8 mouse cellular contexts compared by ENCODE assay signal in genomic region chr6:72345633-72346032, GRCm38 (mm10). TPM values are rescaled to one million over a fixed set of nuclear protein-coding genes. Genes with fewer than 3 reads are reported as not detected.
DNase-seq lines count a peak whose midpoint lies in the region; ATAC-seq and TF ChIP-seq lines count a peak whose summit lies in the region.

No protein-coding gene starts in this region.

- no peaks in the 10 kb centered on the region for H3K9me3 ChIP-seq in lung, embryonic 15.5 days
- H3K9me3 ChIP-seq in lung, postnatal 0 days (ENCODE audit: low read length): no peaks in the 10 kb centered on the region
- H3K9me3 ChIP-seq in limb, embryonic 11.5 days (ENCODE audit: control insufficient read depth, low read length): no peaks in the 10 kb centered on the region
- H3K9me3 ChIP-seq in neural tube, embryonic 15.5 days (replicated peaks): no peaks in the 10 kb centered on the region

- ATAC-seq in lung, embryonic 15.5 days (ENCODE audit: borderline replicate concordance, extremely low read depth, low FRiP score, low TSS enrichment): no peak
- no peak for ATAC-seq in lung, postnatal 0 days
- ATAC-seq in erythroid progenitor cell, adult 5-6 weeks (replicated peaks; ENCODE audit: low FRiP score, poor library complexity, severe bottlenecking): peak; percentile 39
- ATAC-seq in limb, embryonic 11.5 days (ENCODE audit: insufficient number of reproducible peaks, low FRiP score, low TSS enrichment, low read depth): no peak
- ATAC-seq in neural tube, embryonic 15.5 days (ENCODE audit: low FRiP score): no peak

- no peak overlapping the region for H3K27ac ChIP-seq in lung, embryonic 15.5 days
- no peak overlapping the region for H3K27ac ChIP-seq in lung, postnatal 0 days (ENCODE audit: low read length)
- no peak overlapping the region for H3K27ac ChIP-seq in limb, embryonic 11.5 days (replicated peaks; ENCODE audit: low read depth, low read length)
- peak overlapping the region; percentile 78; the same call in 1 of the 2 replicates for H3K27ac ChIP-seq in neural tube, embryonic 15.5 days (replicated peaks)

- 46% methylated on average over 6 of the region's 6 CpGs for WGBS in lung, embryonic 15.5 days
- WGBS in lung, postnatal 0 days: 46% methylated on average over 6 of the region's 6 CpGs
- WGBS in limb, embryonic 11.5 days: 55% methylated on average over 6 of the region's 6 CpGs
- WGBS in neural tube, embryonic 15.5 days: 53% methylated on average over 6 of the region's 6 CpGs

- peaks cover 22% of the 10 kb centered on the region for H3K36me3 ChIP-seq in lung, embryonic 15.5 days
- H3K36me3 ChIP-seq in lung, postnatal 0 days (ENCODE audit: insufficient read depth, low read length): no peaks in the 10 kb centered on the region
- peaks cover 6% of the 10 kb centered on the region for H3K36me3 ChIP-seq in limb, embryonic 11.5 days (ENCODE audit: control insufficient read depth, insufficient read depth, low read length)
- peaks cover 22% of the 10 kb centered on the region for H3K36me3 ChIP-seq in neural tube, embryonic 15.5 days

- H3K9ac ChIP-seq in lung, embryonic 15.5 days: no peak overlapping the region
- H3K9ac ChIP-seq in lung, postnatal 0 days (replicated peaks; ENCODE audit: low read depth): no peak overlapping the region
- no peak overlapping the region for H3K9ac ChIP-seq in limb, embryonic 11.5 days (ENCODE audit: low read length)
- H3K9ac ChIP-seq in neural tube, embryonic 15.5 days (replicated peaks): no peak overlapping the region; the same call in 1 of the 2 replicates

- intact Hi-C loops in gastrocnemius, postnatal 14 days (cut with DNase I; ENCODE audit: low total_unique reads): no loop called here
- intact Hi-C loops in left cerebral cortex, postnatal 25 days (cut with DNase I): no loop called here

- no peaks in the 10 kb centered on the region for H3K27me3 ChIP-seq in lung, embryonic 15.5 days
- no peaks in the 10 kb centered on the region for H3K27me3 ChIP-seq in lung, postnatal 0 days (replicated peaks; ENCODE audit: insufficient read depth, low read length)
- H3K27me3 ChIP-seq in limb, embryonic 11.5 days (ENCODE audit: control insufficient read depth, insufficient read depth, low read length): no peaks in the 10 kb centered on the region
- no peaks in the 10 kb centered on the region for H3K27me3 ChIP-seq in neural tube, embryonic 15.5 days (replicated peaks)

- no peak for DNase-seq in lung, postnatal 0 days (ENCODE audit: low spot score)
- no peak for DNase-seq in limb, embryonic 11.5 days (ENCODE audit: low spot score)
- no peak for DNase-seq in gastrocnemius, postnatal 14 days
- DNase-seq in cerebellum, adult 11 months: no peak
- DNase-seq in left cerebral cortex, postnatal 25 days (ENCODE audit: low spot score in 2 of 2): no peak

- no peak for TF ChIP-seq EP300 in lung, postnatal 0 days (IDR thresholded peaks at IDR 0.05)

- H3K4me1 ChIP-seq in lung, embryonic 15.5 days: peaks cover 49% of the 10 kb centered on the region
- peaks cover 10% of the 10 kb centered on the region; the same call in 1 of the 2 replicates for H3K4me1 ChIP-seq in lung, postnatal 0 days (ENCODE audit: insufficient read depth, low read depth, low read length)
- peaks cover 9% of the 10 kb centered on the region; the same call in 1 of the 2 replicates for H3K4me1 ChIP-seq in limb, embryonic 11.5 days (ENCODE audit: control insufficient read depth, insufficient read depth, low read length)
- peaks cover 47% of the 10 kb centered on the region for H3K4me1 ChIP-seq in neural tube, embryonic 15.5 days

- TF ChIP-seq CTCF in lung, postnatal 0 days (IDR thresholded peaks at IDR 0.05): no peak

- peak overlapping the region; percentile 97; the same call in 1 of the 2 replicates for H3K4me3 ChIP-seq in lung, embryonic 15.5 days
- no peak overlapping the region for H3K4me3 ChIP-seq in lung, postnatal 0 days (ENCODE audit: low read depth, low read length)
- no peak overlapping the region for H3K4me3 ChIP-seq in limb, embryonic 11.5 days (ENCODE audit: low read depth, low read length)
- peak overlapping the region; percentile 95 for H3K4me3 ChIP-seq in neural tube, embryonic 15.5 days (replicated peaks)

- peak overlapping the region; percentile 83 for H3K4me2 ChIP-seq in lung, embryonic 15.5 days
- no peak overlapping the region; the same call in 1 of the 2 replicates for H3K4me2 ChIP-seq in lung, postnatal 0 days (replicated peaks; ENCODE audit: low read depth, low read length)
- H3K4me2 ChIP-seq in limb, embryonic 11.5 days (ENCODE audit: low read depth, severe bottlenecking): peak overlapping the region; percentile 91; the same call in 1 of the 2 replicates
- H3K4me2 ChIP-seq in neural tube, embryonic 15.5 days: peak overlapping the region; percentile 77

RNA-seq across cellular contexts. Expression of gene Usp39, which starts 0.6 kb away (rescaled TPM):
- polyA plus RNA-seq in lung, embryonic 15.5 days (2015; fragmentation: Nextera tagmentation; extraction: Ambion mirVana): 45.1 and 49.6 TPM in 2 replicates
- 26.1 and 27.4 TPM in 2 replicates for polyA plus RNA-seq in lung, postnatal 0 days (2015; fragmentation: Nextera tagmentation; extraction: Ambion mirVana)
- 62.9 and 90.1 TPM in 2 replicates for total RNA-seq in erythroid progenitor cell, adult 5-6 weeks (2015; ENCODE audit: low replicate concordance)
- total RNA-seq in erythroid progenitor cell, adult 5-6 weeks (2017; ENCODE audit: low replicate concordance): 63.4 and 92.7 TPM in 2 replicates
- polyA plus RNA-seq in limb, embryonic 11.5 days (2014; fragmentation: Nextera tagmentation; extraction: Ambion mirVana): 98.7 and 101 TPM in 2 replicates
- 36.7 and 39.2 TPM in 2 replicates for polyA plus RNA-seq in neural tube, embryonic 15.5 days (2015; fragmentation: Nextera tagmentation; extraction: Ambion mirVana)
- 10 to 100 TPM; 16.7 to 17.2 TPM for total RNA-seq in gastrocnemius, postnatal 14 days (2021)
- total RNA-seq in left cerebral cortex, postnatal 25 days (2021): 10 to 100 TPM; 32.3 to 34.8 TPM

RNA-seq across cellular contexts. Expression of gene 0610030E20Rik, which starts 1.5 kb away (rescaled TPM):
- polyA plus RNA-seq in lung, embryonic 15.5 days (2015; fragmentation: Nextera tagmentation; extraction: Ambion mirVana): 27.4 and 28.2 TPM in 2 replicates
- polyA plus RNA-seq in lung, postnatal 0 days (2015; fragmentation: Nextera tagmentation; extraction: Ambion mirVana): 23.0 and 24.2 TPM in 2 replicates
- total RNA-seq in erythroid progenitor cell, adult 5-6 weeks (2015; ENCODE audit: low replicate concordance): 23.4 and 33.1 TPM in 2 replicates
- total RNA-seq in erythroid progenitor cell, adult 5-6 weeks (2017; ENCODE audit: low replicate concordance): 21.6 and 29.3 TPM in 2 replicates
- 20.2 and 20.6 TPM in 2 replicates for polyA plus RNA-seq in limb, embryonic 11.5 days (2014; fragmentation: Nextera tagmentation; extraction: Ambion mirVana)
- polyA plus RNA-seq in neural tube, embryonic 15.5 days (2015; fragmentation: Nextera tagmentation; extraction: Ambion mirVana): 15.4 and 19.2 TPM in 2 replicates
- 10 to 100 TPM; 11.4 TPM for total RNA-seq in gastrocnemius, postnatal 14 days (2021)
- 10 to 100 TPM; 15.1 to 16.9 TPM for total RNA-seq in left cerebral cortex, postnatal 25 days (2021)

RNA-seq across cellular contexts. Expression of gene Tmem150a, which starts 9.6 kb away (rescaled TPM):
- polyA plus RNA-seq in lung, embryonic 15.5 days (2015; fragmentation: Nextera tagmentation; extraction: Ambion mirVana): 12.1 and 12.2 TPM in 2 replicates
- 17.6 and 25.7 TPM in 2 replicates for polyA plus RNA-seq in lung, postnatal 0 days (2015; fragmentation: Nextera tagmentation; extraction: Ambion mirVana)
- 3.2 and 11.7 TPM in 2 replicates for total RNA-seq in erythroid progenitor cell, adult 5-6 weeks (2015; ENCODE audit: low replicate concordance)
- total RNA-seq in erythroid progenitor cell, adult 5-6 weeks (2017; ENCODE audit: low replicate concordance): 0.61 TPM in 1 of 2 replicates, not detected in the other
- polyA plus RNA-seq in limb, embryonic 11.5 days (2014; fragmentation: Nextera tagmentation; extraction: Ambion mirVana): 10.7 and 10.8 TPM in 2 replicates
- polyA plus RNA-seq in neural tube, embryonic 15.5 days (2015; fragmentation: Nextera tagmentation; extraction: Ambion mirVana): 21.2 and 21.5 TPM in 2 replicates
- 10 to 100 TPM in 1 of 2 experiments, 1 to 10 TPM in 1; 9.1 to 12.5 TPM for total RNA-seq in gastrocnemius, postnatal 14 days (2021)
- total RNA-seq in left cerebral cortex, postnatal 25 days (2021): 1 to 10 TPM; 7.9 to 8.7 TPM

RNA-seq across cellular contexts. Expression of gene Rnf181, which starts 21.1 kb away (rescaled TPM):
- polyA plus RNA-seq in lung, embryonic 15.5 days (2015; fragmentation: Nextera tagmentation; extraction: Ambion mirVana): 130 and 137 TPM in 2 replicates
- polyA plus RNA-seq in lung, postnatal 0 days (2015; fragmentation: Nextera tagmentation; extraction: Ambion mirVana): 202 and 208 TPM in 2 replicates
- total RNA-seq in erythroid progenitor cell, adult 5-6 weeks (2015; ENCODE audit: low replicate concordance): 68.5 and 96.0 TPM in 2 replicates
- total RNA-seq in erythroid progenitor cell, adult 5-6 weeks (2017; ENCODE audit: low replicate concordance): 56.4 and 69.8 TPM in 2 replicates
- 92.1 and 96.0 TPM in 2 replicates for polyA plus RNA-seq in limb, embryonic 11.5 days (2014; fragmentation: Nextera tagmentation; extraction: Ambion mirVana)
- 145 and 147 TPM in 2 replicates for polyA plus RNA-seq in neural tube, embryonic 15.5 days (2015; fragmentation: Nextera tagmentation; extraction: Ambion mirVana)
- total RNA-seq in gastrocnemius, postnatal 14 days (2021): 10 to 100 TPM; 31.2 to 31.7 TPM
- 10 to 100 TPM; 69.9 to 71.1 TPM for total RNA-seq in left cerebral cortex, postnatal 25 days (2021)

RNA-seq across cellular contexts. Expression of gene Vamp5, which starts 34.6 kb away (rescaled TPM):
- 34.5 and 37.5 TPM in 2 replicates for polyA plus RNA-seq in lung, embryonic 15.5 days (2015; fragmentation: Nextera tagmentation; extraction: Ambion mirVana)
- polyA plus RNA-seq in lung, postnatal 0 days (2015; fragmentation: Nextera tagmentation; extraction: Ambion mirVana): 80.5 and 83.3 TPM in 2 replicates
- total RNA-seq in erythroid progenitor cell, adult 5-6 weeks (2015; ENCODE audit: low replicate concordance): 85.1 and 98.0 TPM in 2 replicates
- total RNA-seq in erythroid progenitor cell, adult 5-6 weeks (2017; ENCODE audit: low replicate concordance): 23.8 and 24.3 TPM in 2 replicates
- polyA plus RNA-seq in limb, embryonic 11.5 days (2014; fragmentation: Nextera tagmentation; extraction: Ambion mirVana): 15.2 and 17.0 TPM in 2 replicates
- polyA plus RNA-seq in neural tube, embryonic 15.5 days (2015; fragmentation: Nextera tagmentation; extraction: Ambion mirVana): 20.4 and 25.7 TPM in 2 replicates
- 10 to 100 TPM; 60.9 to 79.6 TPM for total RNA-seq in gastrocnemius, postnatal 14 days (2021)
- total RNA-seq in left cerebral cortex, postnatal 25 days (2021): 1 to 10 TPM; 4.0 to 4.6 TPM

Comparison
In these comparisons a context has a peak if more than half of its experiments do, and no peak if none do; other contexts are left out.
1. H3K4me3 ChIP-seq: peak in lung, embryonic 15.5 days (single experiment) and neural tube, embryonic 15.5 days (single experiment); none in lung, postnatal 0 days (single experiment) and limb, embryonic 11.5 days (single experiment).